Mouse (Mus musculus): Measurements from ENCODE around the gene Marf1. TPM values are rescaled to one million over a fixed set of nuclear protein-coding genes. Genes with fewer than 3 reads are reported as not detected.
A peak's percentile ranks its signal among the peaks of the same experiment; 100 is the strongest.

The Marf1 gene
- total and polyA plus RNA-seq, 3 experiments = 19.9 to 28.1 (median 26.7) TPM

GRCm38 (mm10) chr16:14151718-14152117, 11.4 kb downstream of the Marf1 start:
- Histone ChIP-seq H3K27me3 (replicated peaks) (no peaks in the 10 kb centered on the region), H3K4me2 (ENCODE audit: insufficient read depth, low read depth, poor library complexity, severe bottlenecking) (no peak overlapping the region), H3K9me3 (replicated peaks; ENCODE audit: low read length) (no peaks in the 10 kb centered on the region), H3K4me3 (replicated peaks in 1 of 3; ENCODE audit: low read depth in 2 of 3, low read length in 2 of 3, poor library complexity in 1 of 3) (no peak overlapping the region), H3K4me1 (ENCODE audit: control insufficient read depth in 1 of 2, insufficient read depth in 2 of 2) (peaks cover 7 to 23% of the 10 kb centered on the region in 2 experiments; a peak in 2 of 4 replicates), H3K27ac (ENCODE audit: insufficient read depth, low read depth) (no peak overlapping the region), H3K79me2 (replicated peaks; ENCODE audit: control insufficient read depth, extremely low read depth, insufficient read depth, poor library complexity, severe bottlenecking) (peaks cover 40% of the 10 kb centered on the region), H3K36me3 (replicated peaks in 1 of 2; ENCODE audit: control insufficient read depth in 1 of 2, insufficient read depth in 1 of 2, low read length in 1 of 2) (peaks cover 59 to 85% of the 10 kb centered on the region in 2 experiments), H3K9ac (ENCODE audit: insufficient read depth, low read depth) (no peak overlapping the region)
- TF ChIP-seq SIN3A (IDR thresholded peaks at IDR 0.05; ENCODE audit: low read length) (no peak), ELF1 (IDR thresholded peaks at IDR 0.05; ENCODE audit: low read depth, low read length) (no peak)
- no peak for DNase-seq (ENCODE audit: extremely low read depth)
- in situ Hi-C loops (cut with MboI; ENCODE audit: low pct_ligation_motif_present, low pct_unique_long_range_greater_than_20kb, low sequenced_read_pairs) = no loop called here
- dilution Hi-C loops (cut with MboI; ENCODE audit: extremely low pct_ligation_motif_present, extremely low pct_unique_long_range_greater_than_20kb, low sequenced_read_pairs) = no loop called here

GRCm38 (mm10) chr16:14147712-14148111, 15.4 kb downstream of the Marf1 start:
- 0 out of 2 replicates have a peak, but pooled peaks have one; percentile 15 for TF ChIP-seq SMC3 (IDR thresholded peaks at IDR 0.05; ENCODE audit: low read depth, low read length)
- peak; percentile 66 for TF ChIP-seq MYC (IDR thresholded peaks at IDR 0.05; ENCODE audit: low read depth, low read length)
- no peak for TF ChIP-seq MAFK (IDR thresholded peaks at IDR 0.05; ENCODE audit: insufficient replicate concordance, low read length)
- TF ChIP-seq BHLHE40 (IDR thresholded peaks at IDR 0.05; ENCODE audit: low read depth, low read length) = no peak
- TF ChIP-seq PAX5 (IDR thresholded peaks at IDR 0.05; ENCODE audit: low read length) = no peak
- TF ChIP-seq CTCF (conservative IDR thresholded peaks at IDR 0.05 in 1 of 2, IDR thresholded peaks at IDR 0.05 in 1 of 2; ENCODE audit: low read depth in 2 of 2, low read length in 2 of 2) = peak in 1 of 2 experiments; percentile 50; a peak in 2 of 4 replicates
- no peak for TF ChIP-seq ELF1 (IDR thresholded peaks at IDR 0.05; ENCODE audit: low read depth, low read length)
- TF ChIP-seq JUN (IDR thresholded peaks at IDR 0.05; ENCODE audit: insufficient read depth, low read depth, low read length) = no peak
- TF ChIP-seq IRF4 (IDR thresholded peaks at IDR 0.05; ENCODE audit: low read depth, low read length) = no peak
- no peak for TF ChIP-seq TBP (conservative IDR thresholded peaks at IDR 0.05; ENCODE audit: low read depth, low read length)
- dilution Hi-C loops (cut with MboI; ENCODE audit: extremely low pct_ligation_motif_present, extremely low pct_unique_long_range_greater_than_20kb, low sequenced_read_pairs) = no loop called here
- in situ Hi-C loops (cut with MboI; ENCODE audit: low pct_ligation_motif_present, low pct_unique_long_range_greater_than_20kb, low sequenced_read_pairs) = no loop called here
- H3K4me3 ChIP-seq (replicated peaks in 1 of 3; ENCODE audit: low read depth in 2 of 3, low read length in 2 of 3, poor library complexity in 1 of 3) = no peak overlapping the region
- no peaks in the 10 kb centered on the region for H3K9me3 ChIP-seq (replicated peaks; ENCODE audit: low read length)
- no peaks in the 10 kb centered on the region for H3K27me3 ChIP-seq (replicated peaks)
- no peak overlapping the region for H3K9ac ChIP-seq (ENCODE audit: insufficient read depth, low read depth)
- H3K79me2 ChIP-seq (replicated peaks; ENCODE audit: control insufficient read depth, extremely low read depth, insufficient read depth, poor library complexity, severe bottlenecking) = peaks cover 10% of the 10 kb centered on the region
- H3K36me3 ChIP-seq (replicated peaks in 1 of 2; ENCODE audit: control insufficient read depth in 1 of 2, insufficient read depth in 1 of 2, low read length in 1 of 2) = peaks cover 74 to 93% of the 10 kb centered on the region in 2 experiments
- H3K4me1 ChIP-seq (ENCODE audit: control insufficient read depth in 1 of 2, insufficient read depth in 2 of 2) = no peaks in the 10 kb centered on the region
- no peak for DNase-seq (ENCODE audit: extremely low read depth)
- no peak overlapping the region for H3K27ac ChIP-seq (ENCODE audit: insufficient read depth, low read depth)
- no peak overlapping the region for H3K4me2 ChIP-seq (ENCODE audit: insufficient read depth, low read depth, poor library complexity, severe bottlenecking)

- no peaks in the 10 kb centered on the region for H3K9me3 ChIP-seq (replicated peaks; ENCODE audit: low read length)
- no peaks in the 10 kb centered on the region for H3K4me1 ChIP-seq (ENCODE audit: control insufficient read depth in 1 of 2, insufficient read depth in 2 of 2)
- H3K79me2 ChIP-seq (replicated peaks; ENCODE audit: control insufficient read depth, extremely low read depth, insufficient read depth, poor library complexity, severe bottlenecking) = 0 out of 2 replicates have a peak, but pooled peaks cover 2% of the 10 kb centered on the region
- H3K9ac ChIP-seq (ENCODE audit: insufficient read depth, low read depth) = no peak overlapping the region
- H3K36me3 ChIP-seq (replicated peaks in 1 of 2; ENCODE audit: control insufficient read depth in 1 of 2, insufficient read depth in 1 of 2, low read length in 1 of 2) = peaks cover 71 to 92% of the 10 kb centered on the region in 2 experiments
- in situ Hi-C loops (cut with MboI; ENCODE audit: low pct_ligation_motif_present, low pct_unique_long_range_greater_than_20kb, low sequenced_read_pairs) (no loop called here), dilution Hi-C loops (cut with MboI; ENCODE audit: extremely low pct_ligation_motif_present, extremely low pct_unique_long_range_greater_than_20kb, low sequenced_read_pairs) (no loop called here)
- H3K27me3 ChIP-seq (replicated peaks) = no peaks in the 10 kb centered on the region
- H3K4me3 ChIP-seq (replicated peaks in 1 of 3; ENCODE audit: low read depth in 2 of 3, low read length in 2 of 3, poor library complexity in 1 of 3) = no peak overlapping the region
- H3K27ac ChIP-seq (ENCODE audit: insufficient read depth, low read depth) = no peak overlapping the region
- no peak overlapping the region for H3K4me2 ChIP-seq (ENCODE audit: insufficient read depth, low read depth, poor library complexity, severe bottlenecking)
- TF ChIP-seq CHD2 (IDR thresholded peaks at IDR 0.05; ENCODE audit: low read length) = no peak
- TF ChIP-seq NRF1 (IDR thresholded peaks at IDR 0.05; ENCODE audit: low read depth, low read length) = no peak
- TF ChIP-seq RCOR1 (conservative IDR thresholded peaks at IDR 0.05; ENCODE audit: low read depth, low read length) = no peak
- TF ChIP-seq PAX5 (IDR thresholded peaks at IDR 0.05; ENCODE audit: low read length) = no peak
- no peak for TF ChIP-seq JUND (conservative IDR thresholded peaks at IDR 0.05; ENCODE audit: low read depth, low read length)
- TF ChIP-seq ZNF384 (IDR thresholded peaks at IDR 0.05; ENCODE audit: low read depth, low read length) = no peak
- TF ChIP-seq ETS1 (conservative IDR thresholded peaks at IDR 0.05; ENCODE audit: low read depth, low read length) = no peak
- no peak for TF ChIP-seq USF1 (IDR thresholded peaks at IDR 0.05; ENCODE audit: low read depth, low read length)
- no peak for TF ChIP-seq ELF1 (IDR thresholded peaks at IDR 0.05; ENCODE audit: low read depth, low read length)
- TF ChIP-seq KAT2A (IDR thresholded peaks at IDR 0.05; ENCODE audit: insufficient replicate concordance, low read length) = no peak
- no peak for DNase-seq (ENCODE audit: extremely low read depth)
These were observed 19.9 kb downstream of the Marf1 start for GRCm38 (mm10) chr16:14143298-14143697.
